Mouse (Mus musculus) liver, adult 2 months (tissue): ENCODE measurements around the gene Dvl1.

Experiments used
- CTCF ChIP-seq: fragments of 200-500 bp; IDR thresholded peaks from 2 replicates; pipeline ENCODE4 v1.5.1; 2011; ENCODE audit warnings: low read depth, low read length, control low read depth
- POLR2A ChIP-seq: fragments of 200-500 bp; IDR thresholded peaks from 2 replicates; pipeline ENCODE4 v1.6.1; 2011; ENCODE audit warnings: low read length, control low read depth; ENCODE audit not compliant: insufficient read depth; ENCODE audit errors: extremely low read depth

DNA sequence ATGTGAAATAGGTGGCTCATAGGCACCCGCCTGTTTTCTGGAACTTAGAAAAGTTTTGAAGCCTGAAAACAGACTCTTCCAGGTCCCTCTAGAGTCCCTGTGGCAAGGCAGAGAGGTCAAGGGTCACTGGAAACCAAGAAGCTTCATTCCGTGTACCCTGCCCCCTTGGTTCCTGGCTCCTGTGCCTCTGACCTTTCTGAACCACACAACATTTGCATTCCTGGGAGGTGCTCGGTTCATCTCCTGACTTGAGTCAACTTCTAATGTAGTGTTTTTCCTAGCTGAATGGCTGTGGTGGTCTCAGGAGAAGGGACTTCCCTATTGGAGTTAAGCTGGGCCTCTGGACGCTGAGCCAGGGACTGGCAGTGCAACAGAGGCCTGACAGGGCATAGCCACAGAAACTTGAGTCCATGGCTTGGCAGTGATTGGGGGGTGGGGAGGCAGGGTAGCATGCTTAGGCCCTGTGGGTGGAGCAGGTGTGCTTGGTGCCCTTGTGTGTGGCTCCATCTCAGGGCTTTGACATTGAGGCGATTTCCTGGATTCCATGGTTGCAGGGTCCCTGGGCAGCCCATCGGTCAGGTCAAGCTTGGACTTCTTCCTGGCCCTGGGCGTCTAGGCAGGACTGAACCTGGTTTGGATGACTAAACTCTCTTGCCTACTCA lies 1.4 kb downstream of the Dvl1 start:
- TF ChIP-seq POLR2A: no peak
- no peak for TF ChIP-seq CTCF
